Mouse (Mus musculus) embryo, embryonic 10.5 days (tissue): ENCODE measurements around the gene Cd81.

Experiments used
- DNase-seq: peaks from one replicate; pipeline ENCODE4 v3.0.0-alpha.2; 2015; ENCODE audit warnings: low spot score

Cd81 gene

GRCm38 (mm10) chr7:143049841-143050816 is 2.4 kb upstream of the Cd81 start:
- no peak for DNase-seq

DNA sequence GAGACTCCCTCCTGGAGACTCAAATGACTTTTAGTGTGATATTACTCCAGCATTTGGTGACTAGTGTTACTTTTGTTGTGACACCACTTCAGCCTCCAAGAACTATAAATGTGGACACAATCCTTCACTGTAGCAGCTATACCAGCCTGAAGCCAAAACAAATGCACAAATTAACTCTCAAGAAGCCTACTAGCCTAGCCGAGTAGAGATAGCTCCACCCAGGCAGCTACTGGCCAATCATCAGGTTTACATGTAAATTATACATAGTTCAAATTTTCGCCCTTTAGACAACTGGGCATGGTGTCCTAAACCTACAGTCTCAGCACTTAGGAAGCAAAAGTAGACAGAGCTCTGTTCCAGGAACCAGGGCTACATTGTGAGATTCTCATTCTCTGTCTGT is 1.2 kb upstream of the Cd81 start:
- no peak for DNase-seq

DNA sequence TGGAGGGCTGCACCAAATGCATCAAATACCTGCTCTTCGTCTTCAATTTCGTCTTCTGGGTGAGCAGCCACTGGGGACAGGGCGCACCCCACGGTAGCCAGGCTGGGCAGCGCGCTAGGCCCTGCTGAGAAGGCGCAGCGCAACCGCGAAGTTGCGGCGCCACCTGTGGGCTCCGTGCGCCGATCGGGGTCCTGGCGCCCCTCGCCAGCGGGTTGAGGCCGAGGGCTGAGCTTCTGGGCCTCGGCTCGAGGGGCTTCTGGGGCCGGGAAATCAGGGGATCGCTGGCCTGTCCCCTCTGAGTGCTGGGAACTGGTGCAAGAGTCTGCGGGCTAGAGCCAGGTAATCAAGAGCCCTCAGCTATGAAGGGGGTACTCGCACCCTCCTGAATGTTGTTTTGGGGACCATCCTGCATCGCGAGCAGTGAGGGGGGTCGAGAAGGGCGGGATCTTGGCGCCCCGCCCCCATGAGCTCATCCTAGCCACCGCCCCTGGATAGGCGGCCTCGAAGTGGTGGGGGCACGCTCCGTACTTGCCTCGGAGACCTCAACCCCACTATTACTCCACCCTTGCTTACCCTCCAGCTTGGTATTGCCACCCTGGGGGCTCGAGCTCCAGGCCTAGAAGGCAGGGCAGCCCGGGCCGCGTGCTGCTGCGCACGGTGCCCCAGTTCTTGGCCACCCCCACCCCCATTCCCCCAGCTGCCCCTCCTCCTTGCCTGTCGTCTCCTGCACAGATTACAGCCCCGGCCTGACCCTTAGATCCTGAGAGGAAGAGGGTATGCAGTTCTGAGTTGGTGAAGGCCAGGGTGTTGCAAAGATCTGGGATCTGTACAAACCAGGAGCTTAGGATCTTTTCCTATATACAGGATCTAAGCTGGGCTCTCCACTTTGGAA is 715 bp downstream of the Cd81 start:
- DNase-seq = peak; percentile 84

DNA sequence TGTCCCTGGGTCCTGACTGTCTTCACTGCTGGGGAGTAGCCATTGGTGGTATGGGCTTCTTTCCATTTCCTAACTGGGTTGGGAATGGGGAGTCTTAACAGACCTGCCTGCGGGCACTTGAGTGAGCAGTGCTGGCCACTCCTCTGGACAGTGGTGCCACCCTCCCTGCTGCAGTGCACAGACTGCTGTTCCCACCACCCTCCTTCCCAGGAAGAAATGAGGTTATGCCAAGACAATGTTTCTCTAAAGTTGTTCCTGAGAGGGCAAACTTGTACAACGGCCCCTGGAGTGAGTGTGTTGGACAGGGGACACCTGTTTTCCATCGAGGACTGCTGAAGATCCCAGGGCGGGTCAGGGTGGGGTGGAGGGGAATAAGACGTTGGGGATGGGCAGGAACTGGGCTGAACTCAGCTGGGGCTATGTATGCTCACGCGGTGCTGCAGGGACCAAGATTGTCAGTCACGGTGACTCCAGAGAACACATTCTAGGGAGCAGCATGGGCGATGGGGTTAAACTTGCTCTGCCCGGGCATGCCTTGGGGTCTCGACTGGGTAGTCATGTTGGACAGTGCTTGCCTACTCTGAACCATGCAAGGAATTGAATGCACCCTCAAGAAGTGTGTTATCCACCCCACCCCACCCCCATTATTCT is 1.5 kb downstream of the Cd81 start:
- DNase-seq = no peak

DNA sequence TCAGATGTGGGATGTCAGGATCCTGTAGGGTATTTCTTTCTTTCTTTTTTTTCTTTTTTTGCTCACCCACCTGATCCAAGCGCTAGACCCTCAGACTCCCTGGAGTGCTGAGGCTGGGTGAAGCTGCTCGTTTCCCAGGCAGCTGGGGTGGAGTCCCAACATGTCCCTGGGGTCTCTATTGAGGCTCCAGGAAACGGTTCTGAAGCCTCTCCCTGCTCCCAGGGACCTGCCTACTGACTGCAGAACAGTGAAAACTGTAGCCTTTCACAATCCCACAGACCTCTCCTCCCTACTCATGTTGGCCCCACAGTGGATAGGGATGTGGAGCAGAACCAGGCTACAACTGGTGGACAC is 2.0 kb downstream of the Cd81 start:
- DNase-seq = no peak

GRCm38 (mm10) chr7:143055001-143055400 is 2.5 kb downstream of the Cd81 start:
- no peak for DNase-seq

GRCm38 (mm10) chr7:143055499-143056186 is 3.1 kb downstream of the Cd81 start:
- no peak for DNase-seq

GRCm38 (mm10) chr7:143057023-143057422 is 4.5 kb downstream of the Cd81 start:
- no peak for DNase-seq

DNA sequence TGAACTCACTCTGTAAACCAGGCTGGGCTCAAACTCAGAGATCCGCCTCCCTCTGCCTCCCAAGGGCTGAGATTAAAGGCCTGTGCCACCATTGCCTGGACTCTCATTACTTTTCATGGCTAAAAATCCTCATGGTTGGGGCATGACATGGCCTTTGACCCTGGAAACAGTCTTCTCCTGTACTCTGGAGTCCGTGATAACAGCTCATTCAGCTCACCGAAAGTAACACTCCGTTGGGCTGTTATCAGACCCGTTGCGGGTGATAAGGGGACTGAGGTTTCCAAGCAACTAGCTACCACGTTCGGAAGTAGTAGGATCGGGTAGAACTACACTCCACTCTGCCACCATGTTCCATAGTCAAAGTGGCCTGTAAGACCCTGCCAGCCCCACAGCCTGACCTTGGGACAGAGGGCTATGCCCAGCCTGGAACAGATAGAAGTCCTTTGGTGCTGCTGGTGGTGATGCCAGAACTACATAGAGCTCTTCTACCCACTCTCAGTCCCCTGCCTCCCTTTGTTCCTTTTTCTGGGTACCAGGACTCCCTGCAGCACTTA is 5.2 kb downstream of the Cd81 start:
- DNase-seq = no peak

DNA sequence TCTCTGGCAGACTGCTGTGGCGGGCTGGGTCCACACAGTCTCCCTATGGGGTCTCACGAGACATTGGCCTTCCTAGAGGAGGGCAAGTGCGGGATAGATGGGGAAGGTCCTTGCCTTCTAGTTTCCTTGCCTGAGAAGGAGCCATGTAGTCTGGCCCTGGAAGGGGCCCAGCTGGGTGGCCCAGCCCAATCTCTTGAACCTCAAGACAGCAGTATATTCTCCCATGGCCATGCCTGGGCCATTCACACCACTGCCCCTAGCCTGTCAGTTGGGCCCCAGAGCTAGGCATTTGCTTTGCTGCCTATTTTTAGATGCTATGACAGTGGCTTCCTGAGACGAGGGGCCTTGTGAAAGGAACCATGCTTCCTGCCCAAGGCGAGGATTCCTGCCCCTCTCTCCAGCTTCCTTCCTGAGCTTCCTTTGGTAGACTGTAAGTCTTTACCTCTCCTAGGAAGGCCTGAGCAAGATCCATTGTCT is 5.7 kb downstream of the Cd81 start:
- no peak for DNase-seq

GRCm38 (mm10) chr7:143059202-143059870 is 6.8 kb downstream of the Cd81 start:
- no peak for DNase-seq

- DNase-seq = no peak
Observed at GRCm38 (mm10) chr7:143062704-143063103, 10.2 kb downstream of the Cd81 start.

DNA sequence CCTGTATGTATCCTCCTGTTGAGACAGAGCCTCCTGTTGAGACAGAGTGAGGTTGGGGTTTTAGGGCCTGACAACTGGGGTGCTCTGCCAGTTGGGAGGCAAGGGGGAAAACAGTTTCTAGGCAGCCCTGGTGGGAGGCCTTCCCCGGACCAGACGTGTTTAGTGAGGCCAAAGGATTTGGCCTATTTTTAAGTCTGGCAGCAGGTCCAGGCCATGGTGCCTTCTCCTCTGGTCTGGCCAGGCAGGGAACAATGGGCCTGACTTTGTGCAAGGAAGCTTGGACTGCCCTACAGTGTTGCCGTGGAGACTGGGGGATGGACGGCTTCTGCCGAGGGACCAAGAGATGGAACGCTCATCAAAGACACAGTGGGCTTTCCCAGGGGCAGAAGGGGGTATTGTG is 11.7 kb downstream of the Cd81 start:
- no peak for DNase-seq

DNA sequence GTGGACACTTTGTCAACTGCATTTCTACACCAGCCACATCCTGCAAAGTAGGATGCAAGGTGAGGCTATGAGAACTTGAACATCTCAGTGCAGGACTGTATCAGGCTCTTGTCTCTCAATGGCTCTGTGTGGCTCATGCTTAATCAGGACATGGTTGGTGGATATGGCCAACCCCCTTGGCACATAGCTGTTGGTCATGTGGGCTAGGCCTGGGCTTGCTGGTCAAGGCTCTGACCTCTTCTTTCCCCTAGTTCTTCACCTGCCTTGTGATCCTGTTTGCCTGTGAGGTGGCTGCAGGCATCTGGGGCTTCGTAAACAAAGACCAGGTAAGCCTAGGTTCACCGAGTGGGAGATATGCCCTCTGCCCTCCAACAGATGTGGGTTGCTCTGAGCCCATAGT is 13.2 kb downstream of the Cd81 start:
- no peak for DNase-seq

DNA sequence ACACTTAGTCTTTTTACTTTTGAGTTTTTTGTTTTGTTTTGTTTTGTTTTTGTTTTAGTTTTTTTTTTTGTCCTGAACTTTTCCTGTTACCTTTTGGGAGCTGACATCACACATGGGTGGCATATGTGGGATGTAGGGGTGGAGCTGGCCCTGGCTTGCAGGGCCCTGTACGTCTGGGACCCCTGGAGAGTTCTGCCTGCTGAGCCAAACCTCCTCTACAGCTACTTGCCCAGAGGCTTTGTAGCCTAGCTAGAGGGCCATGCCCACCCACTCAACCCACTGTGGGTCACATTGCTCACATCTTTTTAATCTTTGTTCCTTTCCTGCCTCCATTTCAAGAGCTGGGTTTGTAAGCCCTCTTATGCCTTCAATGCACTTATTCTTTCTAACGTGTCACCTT is 14.9 kb downstream of the Cd81 start:
- DNase-seq = no peak

DNA sequence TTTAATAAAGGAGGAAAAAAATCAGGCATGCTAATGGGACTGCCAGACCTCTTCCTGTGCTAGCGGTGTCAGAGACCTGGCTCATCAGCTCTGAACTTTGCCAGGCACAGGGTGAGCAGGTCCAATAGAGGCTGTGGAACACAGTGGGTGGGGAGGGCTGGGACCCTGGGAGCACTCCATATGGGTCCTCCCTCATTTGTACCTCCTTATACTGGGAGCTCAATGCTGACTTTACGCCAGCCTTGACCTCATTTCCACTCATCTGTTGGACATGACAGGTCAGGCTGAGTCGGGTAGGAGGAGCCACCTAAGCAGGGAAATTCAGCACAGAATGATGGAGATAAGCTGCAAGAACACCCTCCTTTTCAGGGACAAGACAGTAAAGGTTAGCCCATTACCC is 15.4 kb downstream of the Cd81 start:
- no peak for DNase-seq

DNA sequence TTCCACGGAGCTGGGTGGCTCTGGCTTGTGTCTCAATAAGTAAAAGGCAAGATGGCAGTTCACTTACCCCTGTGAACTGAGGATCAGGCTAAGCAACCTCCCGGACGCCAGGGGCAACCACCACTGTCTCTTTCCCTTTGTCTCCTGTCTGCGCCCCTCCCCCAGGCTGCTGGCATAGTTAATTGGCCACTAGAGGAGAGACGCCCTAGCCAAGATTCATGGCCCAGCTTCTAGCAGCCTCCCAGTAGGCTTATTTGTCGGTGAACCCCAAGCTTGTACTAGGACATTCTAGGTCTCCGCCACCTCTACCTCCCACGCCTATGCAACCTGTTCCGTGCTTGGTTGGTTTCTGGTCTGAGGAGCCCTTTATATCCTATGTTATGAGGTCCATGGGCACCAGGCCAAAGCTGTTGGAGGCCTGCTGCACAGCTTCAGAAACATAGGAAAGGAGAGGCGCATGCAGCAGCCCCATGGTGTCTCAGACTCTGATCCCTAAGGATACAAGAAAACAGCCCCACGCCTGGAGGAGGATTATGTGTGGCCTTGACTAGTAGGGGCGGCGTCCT is 15.9 kb downstream of the Cd81 start:
- DNase-seq = peak; percentile 54

GRCm38 (mm10) chr7:143068882-143069591 is 16.5 kb downstream of the Cd81 start, which contains the start of gene Tssc4:
Gene Tssc4, plus strand, starts transcription at chr7:143069249.
- DNase-seq = peak; percentile 100

GRCm38 (mm10) chr7:143069751-143070400 is 17.3 kb downstream of the Cd81 start:
- DNase-seq = no peak
